Mouse (Mus musculus) embryonic facial prominence, embryonic 12.5 days (tissue): ENCODE measurements around the gene Col5a1. TPM values are rescaled to one million over a fixed set of nuclear protein-coding genes. Genes with fewer than 3 reads are reported as not detected.

Source experiments
- ATAC-seq: fragments of 200-750 bp; cut with Nextera tagmentation; 2 replicates; pipeline ENCODE4 v1.8.0; 2017; ENCODE audit not compliant: insufficient number of reproducible peaks, insufficient read depth, low FRiP score, low TSS enrichment
- H3K27ac ChIP-seq: fragments of 300-500 bp; sonication (generic); 2 replicates; pipeline ENCODE4 v1.5.1; 2016; ENCODE audit warnings: mild to moderate bottlenecking
- H3K27me3 ChIP-seq: fragments of 300-500 bp; sonication (generic); 2 replicates; pipeline ENCODE4 v1.6.1; 2016; ENCODE audit warnings: mild to moderate bottlenecking, moderate library complexity
- H3K36me3 ChIP-seq: fragments of 300-500 bp; sonication (generic); 2 replicates; pipeline ENCODE4 v1.6.1; 2016; ENCODE audit warnings: mild to moderate bottlenecking
- H3K4me1 ChIP-seq: fragments of 300-500 bp; sonication (generic); 2 replicates; pipeline ENCODE4 v1.6.1; 2016
- H3K4me2 ChIP-seq: fragments of 300-500 bp; sonication (generic); replicated peaks from 2 replicates; pipeline ENCODE4 v1.6.1; 2016; ENCODE audit warnings: mild to moderate bottlenecking, moderate library complexity
- H3K4me3 ChIP-seq: fragments of 300-500 bp; sonication (generic); 2 replicates; pipeline ENCODE4 v1.5.1; 2016; ENCODE audit warnings: mild to moderate bottlenecking
- H3K9ac ChIP-seq: fragments of 300-500 bp; sonication (generic); 2 replicates; pipeline ENCODE4 v1.6.1; 2016; ENCODE audit warnings: mild to moderate bottlenecking, moderate library complexity
- H3K9me3 ChIP-seq: fragments of 300-500 bp; sonication (generic); 2 replicates; pipeline ENCODE4 v1.6.1; 2016; ENCODE audit warnings: mild to moderate bottlenecking, moderate library complexity
- WGBS: fragments of 180-500 bp; shearing (Covaris S2); methylation state at CpG from one replicate; pipeline ENCODE4 v1.1.7; 2016; 5-methylcytosine and 5-hydroxymethylcytosine counted together
- polyA plus RNA-seq: library from polyadenylated mRNA; unstranded; fragments of >200 nt; fragmentation: Nextera tagmentation; extraction: Ambion mirVana; gene quantifications from 2 replicates; pipeline ENCODE4 v1.2.1, GENCODE M21; 2016

The Col5a1 gene
- polyA plus RNA-seq, 1 experiment from 2014 or later = 82.1 TPM

GRCm38 (mm10) chr2:27901525-27902245 lies 15.5 kb downstream of the Col5a1 start:
- WGBS = 77% methylated on average over 9 of the region's 9 CpGs

GRCm38 (mm10) chr2:27902318-27902717 lies 16.1 kb downstream of the Col5a1 start:
- no peak for ATAC-seq
- H3K27me3 ChIP-seq = no peaks in the 10 kb centered on the region
- H3K9me3 ChIP-seq = no peaks in the 10 kb centered on the region
- no peaks in the 10 kb centered on the region for H3K36me3 ChIP-seq
- H3K27ac ChIP-seq = no peak overlapping the region
- H3K4me3 ChIP-seq = no peak overlapping the region
- H3K4me1 ChIP-seq = peaks cover 32% of the 10 kb centered on the region
- no peak overlapping the region for H3K4me2 ChIP-seq
- H3K9ac ChIP-seq = no peak overlapping the region
- WGBS = 75% methylated on average over 3 of the region's 3 CpGs

More at GRCm38 (mm10) chr2:27901525-27902245, 15.5 kb downstream of the Col5a1 start:
- no peaks in the 10 kb centered on the region for H3K9me3 ChIP-seq
- no peaks in the 10 kb centered on the region for H3K36me3 ChIP-seq
- no peak overlapping the region for H3K9ac ChIP-seq
- H3K4me2 ChIP-seq = no peak overlapping the region
- H3K4me3 ChIP-seq = no peak overlapping the region
- peaks cover 38% of the 10 kb centered on the region for H3K4me1 ChIP-seq
- ATAC-seq = no peak
- H3K27me3 ChIP-seq = no peaks in the 10 kb centered on the region
- H3K27ac ChIP-seq = no peak overlapping the region

GRCm38 (mm10) chr2:27905411-27905810 lies 19.2 kb downstream of the Col5a1 start:
- no peak overlapping the region for H3K4me3 ChIP-seq
- H3K9me3 ChIP-seq = no peaks in the 10 kb centered on the region
- H3K4me1 ChIP-seq = peaks cover 28% of the 10 kb centered on the region
- no peak overlapping the region for H3K27ac ChIP-seq
- H3K36me3 ChIP-seq = no peaks in the 10 kb centered on the region
- no peak for ATAC-seq
- 70% methylated on average over 2 of the region's 2 CpGs for WGBS
- H3K27me3 ChIP-seq = no peaks in the 10 kb centered on the region
- no peak overlapping the region for H3K9ac ChIP-seq
- H3K4me2 ChIP-seq = no peak overlapping the region

- H3K9me3 ChIP-seq = no peaks in the 10 kb centered on the region
- no peak overlapping the region for H3K4me2 ChIP-seq
- H3K4me3 ChIP-seq = no peak overlapping the region
- no peak overlapping the region for H3K9ac ChIP-seq
- no peak overlapping the region for H3K27ac ChIP-seq
- H3K4me1 ChIP-seq = no peaks in the 10 kb centered on the region
- no peak for ATAC-seq
- no peaks in the 10 kb centered on the region for H3K27me3 ChIP-seq
- H3K36me3 ChIP-seq = no peaks in the 10 kb centered on the region
- 93% methylated on average over 3 of the region's 3 CpGs for WGBS
Measured at GRCm38 (mm10) chr2:27910501-27910900, 24.3 kb downstream of the Col5a1 start.

- Histone ChIP-seq H3K36me3 (no peaks in the 10 kb centered on the region), H3K4me2 (no peak overlapping the region), H3K9ac (no peak overlapping the region), H3K9me3 (no peaks in the 10 kb centered on the region), H3K27me3 (no peaks in the 10 kb centered on the region), H3K4me3 (no peak overlapping the region), H3K4me1 (peaks cover 6% of the 10 kb centered on the region; the same call in 1 of the 2 replicates), H3K27ac (no peak overlapping the region)
- 88% methylated on average over 1 of the region's 1 CpGs for WGBS
- no peak for ATAC-seq
Measured at GRCm38 (mm10) chr2:27912546-27913275, 26.5 kb downstream of the Col5a1 start.

GRCm38 (mm10) chr2:27915726-27916125 lies 29.5 kb downstream of the Col5a1 start:
- WGBS = 63% methylated on average over 4 of the region's 4 CpGs
- peaks cover 6% of the 10 kb centered on the region; the same call in 1 of the 2 replicates for H3K4me1 ChIP-seq
- H3K27me3 ChIP-seq = no peaks in the 10 kb centered on the region
- no peaks in the 10 kb centered on the region for H3K9me3 ChIP-seq
- no peak overlapping the region for H3K4me3 ChIP-seq
- H3K9ac ChIP-seq = no peak overlapping the region
- H3K36me3 ChIP-seq = no peaks in the 10 kb centered on the region
- no peak for ATAC-seq
- H3K27ac ChIP-seq = no peak overlapping the region
- no peak overlapping the region for H3K4me2 ChIP-seq

- Histone ChIP-seq H3K9ac (no peak overlapping the region), H3K27me3 (no peaks in the 10 kb centered on the region), H3K9me3 (no peaks in the 10 kb centered on the region), H3K36me3 (no peaks in the 10 kb centered on the region), H3K4me1 (peaks cover 6% of the 10 kb centered on the region; the same call in 1 of the 2 replicates), H3K4me2 (no peak overlapping the region), H3K4me3 (no peak overlapping the region), H3K27ac (no peak overlapping the region)
- no peak for ATAC-seq
- WGBS = 47% methylated on average over 2 of the region's 2 CpGs
Measured at GRCm38 (mm10) chr2:27916316-27916715, 30.1 kb downstream of the Col5a1 start.

GRCm38 (mm10) chr2:27917177-27917576 lies 31.0 kb downstream of the Col5a1 start:
- H3K9ac ChIP-seq = no peak overlapping the region
- H3K27ac ChIP-seq = no peak overlapping the region
- no peaks in the 10 kb centered on the region for H3K27me3 ChIP-seq
- H3K4me2 ChIP-seq = no peak overlapping the region
- H3K36me3 ChIP-seq = no peaks in the 10 kb centered on the region
- H3K4me1 ChIP-seq = peaks cover 6% of the 10 kb centered on the region; the same call in 1 of the 2 replicates
- no peak overlapping the region for H3K4me3 ChIP-seq
- H3K9me3 ChIP-seq = no peaks in the 10 kb centered on the region
- ATAC-seq = no peak
- 89% methylated on average over 3 of the region's 3 CpGs for WGBS

GRCm38 (mm10) chr2:27918106-27918505 lies 31.9 kb downstream of the Col5a1 start:
- no peak overlapping the region for H3K4me2 ChIP-seq
- H3K4me3 ChIP-seq = no peak overlapping the region
- H3K9ac ChIP-seq = no peak overlapping the region
- no peak for ATAC-seq
- 81% methylated on average over 7 of the region's 7 CpGs for WGBS
- no peaks in the 10 kb centered on the region for H3K27me3 ChIP-seq
- H3K27ac ChIP-seq = no peak overlapping the region
- H3K4me1 ChIP-seq = peaks cover 6% of the 10 kb centered on the region; the same call in 1 of the 2 replicates
- no peaks in the 10 kb centered on the region for H3K9me3 ChIP-seq
- H3K36me3 ChIP-seq = no peaks in the 10 kb centered on the region

- ATAC-seq = no peak
- Histone ChIP-seq H3K36me3 (no peaks in the 10 kb centered on the region), H3K4me2 (no peak overlapping the region), H3K9ac (no peak overlapping the region), H3K4me1 (peaks cover 6% of the 10 kb centered on the region; the same call in 1 of the 2 replicates), H3K4me3 (no peak overlapping the region), H3K27me3 (no peaks in the 10 kb centered on the region), H3K9me3 (no peaks in the 10 kb centered on the region), H3K27ac (no peak overlapping the region)
- WGBS = 92% methylated on average over 6 of the region's 6 CpGs
Measured at GRCm38 (mm10) chr2:27919309-27919850, 33.2 kb downstream of the Col5a1 start.

GRCm38 (mm10) chr2:27922053-27922452 lies 35.8 kb downstream of the Col5a1 start:
- H3K9me3 ChIP-seq = no peaks in the 10 kb centered on the region
- no peaks in the 10 kb centered on the region for H3K36me3 ChIP-seq
- H3K27ac ChIP-seq = no peak overlapping the region
- H3K27me3 ChIP-seq = no peaks in the 10 kb centered on the region
- no peaks in the 10 kb centered on the region for H3K4me1 ChIP-seq
- no peak overlapping the region for H3K9ac ChIP-seq
- no peak overlapping the region for H3K4me2 ChIP-seq
- 85% methylated on average over 8 of the region's 8 CpGs for WGBS
- no peak overlapping the region for H3K4me3 ChIP-seq
- no peak for ATAC-seq

GRCm38 (mm10) chr2:27923718-27924117 lies 37.5 kb downstream of the Col5a1 start:
- peaks cover 6% of the 10 kb centered on the region; the same call in 1 of the 2 replicates for H3K36me3 ChIP-seq
- ATAC-seq = no peak
- no peak overlapping the region for H3K9ac ChIP-seq
- H3K27ac ChIP-seq = no peak overlapping the region
- H3K4me3 ChIP-seq = no peak overlapping the region
- H3K9me3 ChIP-seq = no peaks in the 10 kb centered on the region
- H3K4me1 ChIP-seq = no peaks in the 10 kb centered on the region
- H3K27me3 ChIP-seq = no peaks in the 10 kb centered on the region
- WGBS = 84% methylated on average over 6 of the region's 6 CpGs
- no peak overlapping the region for H3K4me2 ChIP-seq
